Mouse (Mus musculus): ENCODE measurements at regions not wholly inside any gene's neighbourhood (a gene's known extent, or its start where the extent isn't known, plus 50 kb on each side); places are given as distances from the start of the nearest gene placed in this dataset.

DNA sequence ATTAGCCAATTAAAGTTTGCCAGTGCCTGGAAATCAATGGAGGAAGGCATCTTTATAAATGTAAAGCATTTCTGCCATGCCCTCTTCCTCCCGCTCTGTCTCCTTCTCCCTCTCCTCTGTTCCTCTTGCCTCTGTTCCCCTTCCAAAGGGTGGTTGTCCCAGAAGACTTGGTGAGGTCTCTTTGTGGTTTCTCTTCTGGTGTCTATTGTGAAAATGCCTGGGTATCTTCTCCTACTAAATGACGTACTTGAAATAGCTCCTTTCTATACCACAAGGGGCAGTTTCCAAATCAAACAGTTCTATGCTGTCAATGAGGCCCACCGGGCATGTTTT, 202.1 kb downstream of the Cd47 start:
- TF ChIP-seq POLR2A (IDR thresholded peaks at IDR 0.05; ENCODE audit: extremely low read depth, insufficient read depth, low read length) = no peak
- TF ChIP-seq CTCF (IDR thresholded peaks at IDR 0.05; ENCODE audit: extremely low read depth, insufficient read depth, low read length) = no peak

Measured in cortical plate, adult 2 months (tissue).